Mouse (Mus musculus): Measurements from ENCODE around the gene Snx20. TPM values are rescaled to one million over a fixed set of nuclear protein-coding genes. Genes with fewer than 3 reads are reported as not detected.

The Snx20 gene
- total RNA-seq, 4 experiments from 2014 or later = 1.8 to 6.2 (median 3.3) TPM

DNA sequence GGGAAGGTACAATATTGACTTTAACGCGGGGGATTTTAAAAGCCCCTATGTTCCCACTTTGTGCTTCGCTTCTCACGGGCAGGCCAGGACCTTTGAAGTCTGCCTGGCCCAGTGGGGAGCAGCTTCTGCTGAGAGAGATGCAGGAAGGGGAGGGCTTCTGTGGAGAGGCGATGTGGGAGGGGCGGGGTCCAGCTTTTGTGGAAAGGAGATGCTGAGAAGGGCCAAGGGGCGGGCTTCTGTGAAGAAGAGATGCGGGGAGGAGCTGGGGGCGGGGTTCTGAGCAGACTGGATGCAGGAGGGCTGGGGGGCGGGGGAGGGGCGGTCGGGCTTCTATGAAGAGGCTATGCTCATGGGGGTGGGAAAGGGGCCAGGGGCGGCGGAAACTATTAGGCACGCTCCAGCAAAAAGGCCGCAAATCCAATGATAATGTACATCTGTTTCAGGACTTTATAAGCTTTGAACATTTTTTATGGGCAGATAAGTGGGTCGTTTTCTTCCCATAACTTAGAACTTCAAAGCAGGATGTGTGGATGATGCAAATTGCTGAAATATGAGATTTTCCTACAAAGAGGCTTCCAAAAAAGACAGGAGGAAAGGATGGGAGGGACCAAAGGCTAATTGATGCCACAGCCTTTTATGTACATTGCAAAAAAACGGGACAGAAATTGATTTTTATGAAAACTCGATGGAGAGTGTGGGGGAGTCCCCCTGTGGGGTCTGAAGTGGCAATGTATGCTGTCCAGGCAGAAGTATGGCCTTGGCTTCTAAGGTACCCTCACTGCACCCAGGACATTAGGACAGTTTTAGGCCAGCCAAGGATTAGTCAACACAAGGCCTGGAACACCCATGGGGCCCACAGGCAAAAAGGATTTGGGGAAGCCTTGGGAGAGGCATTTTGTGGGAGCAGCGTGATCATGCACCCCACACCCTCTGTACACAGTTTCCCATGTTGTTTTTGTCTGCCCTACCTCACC lies 31.6 kb downstream of the Snx20 start:
- DNase-seq (ENCODE audit: low spot score in 2 of 2) = no peak

DNA sequence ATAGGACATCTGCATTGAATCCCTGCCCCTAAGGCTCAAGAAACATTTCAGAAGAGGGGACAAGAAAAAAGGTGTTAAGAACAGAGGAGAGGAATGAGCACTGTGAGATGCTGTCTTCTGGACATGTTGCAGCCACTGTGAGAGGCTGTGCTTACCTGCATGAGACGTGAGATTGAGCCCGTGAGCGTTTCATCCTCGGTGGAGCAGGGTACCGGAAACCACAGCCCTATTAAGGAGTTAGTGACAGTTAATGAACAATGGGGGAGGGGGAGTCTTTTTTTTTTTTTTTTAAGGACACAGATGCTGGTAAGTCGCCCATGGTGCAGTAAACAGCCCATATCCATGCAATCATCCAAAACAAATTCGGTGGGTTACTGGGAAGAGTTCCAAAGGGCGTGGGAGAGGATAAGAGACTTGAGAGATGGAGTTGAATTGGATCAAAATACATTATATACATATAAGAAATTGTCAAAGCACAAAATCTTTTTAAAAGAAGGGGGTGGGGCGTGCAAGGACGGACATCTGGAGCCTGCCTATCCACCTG lies 32.4 kb downstream of the Snx20 start:
- no peak for DNase-seq (ENCODE audit: low spot score in 2 of 2)

DNA sequence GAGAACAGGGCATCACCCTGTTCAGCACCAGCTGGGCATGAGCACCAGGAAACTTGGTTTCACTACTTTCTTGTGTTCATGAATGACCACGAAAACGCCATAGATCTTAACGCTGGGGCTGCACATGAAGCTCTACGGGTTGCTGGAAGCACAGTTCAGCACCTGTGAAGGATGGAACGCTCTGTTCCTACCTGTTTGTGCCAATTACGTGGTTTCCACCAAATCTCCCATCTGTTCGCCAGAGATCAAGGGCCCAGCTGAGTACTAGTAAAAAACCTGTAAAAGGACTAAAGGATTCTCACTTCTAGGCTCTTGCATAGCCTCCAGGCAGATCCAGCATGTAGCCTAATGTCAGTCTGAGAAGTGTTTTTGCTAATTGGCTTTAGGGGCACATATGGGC lies 36.4 kb downstream of the Snx20 start:
- DNase-seq (ENCODE audit: low spot score in 2 of 2) = no peak

DNA sequence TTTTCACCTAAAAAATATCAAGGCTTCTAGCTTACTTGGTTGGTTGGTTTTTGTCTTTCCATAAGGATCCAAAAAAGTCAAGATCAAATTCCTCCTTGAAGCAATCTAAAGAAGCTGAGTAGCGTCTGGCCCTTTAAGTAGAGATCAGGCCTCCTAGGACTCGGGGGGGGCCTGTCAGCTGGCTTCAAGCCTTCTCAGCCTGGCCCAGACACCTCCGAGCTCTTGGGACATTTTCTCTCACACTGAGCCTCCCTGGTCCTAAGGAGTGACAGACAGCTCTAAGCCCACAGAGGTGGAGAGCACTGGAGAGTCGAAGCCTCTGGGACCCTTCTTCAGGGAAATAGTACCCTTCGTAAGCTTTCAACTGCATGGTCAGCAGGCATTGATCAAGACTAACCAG lies 37.4 kb downstream of the Snx20 start:
- DNase-seq (ENCODE audit: low spot score in 2 of 2) = no peak

DNA sequence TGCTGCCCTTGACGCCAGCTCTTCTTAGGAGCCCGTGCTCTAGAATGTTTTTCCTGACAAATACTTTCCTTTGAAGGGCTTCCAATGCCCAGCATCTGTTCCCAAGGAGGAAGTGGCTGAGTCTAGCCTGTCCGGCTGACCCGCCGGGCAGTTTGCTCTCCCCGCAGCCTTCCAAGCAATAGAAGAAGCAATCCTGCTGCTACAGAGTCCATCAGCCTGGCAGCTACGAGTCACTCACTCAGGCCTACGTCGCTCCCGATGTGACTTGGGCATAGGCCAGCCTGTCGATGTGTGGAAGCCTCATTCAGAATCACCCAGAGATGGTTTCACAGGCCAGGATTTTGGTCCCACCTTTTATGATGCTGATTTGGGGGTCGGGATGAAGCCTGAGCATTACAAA lies 39.9 kb downstream of the Snx20 start:
- no peak for DNase-seq (ENCODE audit: low spot score in 2 of 2)

DNA sequence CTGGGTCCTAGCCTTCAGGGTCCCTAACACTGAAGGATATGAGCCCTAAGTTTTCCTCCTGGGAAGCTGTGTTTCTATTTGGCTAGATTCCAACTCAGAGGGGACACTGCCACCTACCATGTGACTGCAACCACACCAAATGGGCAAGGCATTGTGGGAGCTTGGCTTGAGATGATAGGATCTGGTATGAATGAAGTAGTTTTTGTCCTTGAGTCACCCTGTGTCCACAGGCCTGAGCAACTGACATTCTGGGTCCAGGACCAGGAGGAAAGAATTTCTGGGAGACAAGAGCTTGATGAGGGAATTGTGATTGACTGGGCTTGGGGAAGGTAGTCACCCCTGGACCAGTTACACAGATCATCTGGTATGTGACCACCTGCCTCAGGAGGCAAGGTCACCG lies 42.0 kb downstream of the Snx20 start:
- no peak for DNase-seq (ENCODE audit: low spot score in 2 of 2)

DNA sequence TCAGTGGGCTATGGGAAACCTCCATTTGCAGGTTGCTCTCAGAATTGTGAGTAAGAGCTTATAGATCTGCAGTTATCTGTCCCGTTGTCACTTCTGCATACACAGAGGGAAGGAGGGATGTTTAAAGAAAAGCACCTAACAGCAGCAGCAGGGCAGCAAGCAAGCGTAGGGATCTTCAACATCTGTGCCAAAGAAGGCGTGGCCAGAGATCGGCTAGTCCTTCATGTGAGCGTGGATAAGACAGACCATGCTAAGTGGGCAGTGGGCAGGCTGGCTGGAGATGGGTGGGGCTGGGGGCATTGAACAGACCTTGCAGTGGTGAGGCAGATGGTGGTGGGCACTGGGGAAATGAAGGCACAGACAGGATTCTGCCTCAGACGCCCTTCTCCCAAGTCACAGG lies 45.7 kb downstream of the Snx20 start:
- no peak for DNase-seq (ENCODE audit: low spot score in 2 of 2)

DNA sequence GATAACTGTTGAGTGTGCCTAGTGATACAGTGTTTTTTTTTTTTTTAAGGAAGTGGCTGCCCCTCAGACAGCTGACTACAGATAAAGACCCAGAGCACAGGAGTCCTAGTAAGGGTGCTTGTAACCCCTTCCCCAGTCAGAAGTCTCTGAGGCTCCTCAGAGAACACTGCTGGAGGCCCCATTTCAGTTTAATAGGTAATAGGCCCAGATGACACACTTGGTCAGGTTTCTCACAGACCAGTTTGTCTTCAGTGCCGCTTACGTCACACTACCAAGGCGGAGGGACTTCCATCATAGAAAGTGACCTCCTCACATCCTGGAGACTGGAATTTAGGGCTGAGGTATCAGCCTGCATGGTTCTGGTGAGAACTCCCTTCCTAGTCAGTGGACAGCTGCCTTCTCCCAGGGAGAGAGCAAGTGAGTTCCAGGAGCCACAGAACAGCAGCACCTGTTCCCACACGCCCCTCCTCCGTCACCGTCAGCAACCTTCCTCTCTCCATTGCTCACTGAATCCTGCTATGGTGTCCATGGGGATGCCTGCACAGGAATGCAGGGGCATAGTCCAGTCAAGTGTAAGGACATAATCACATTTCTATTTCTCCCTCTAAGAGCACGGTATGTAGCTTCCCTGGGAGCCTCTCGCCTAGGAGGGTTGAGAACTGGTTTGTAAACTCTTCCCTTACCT lies 47.6 kb downstream of the Snx20 start:
- DNase-seq (ENCODE audit: low spot score in 2 of 2) = no peak

DNA sequence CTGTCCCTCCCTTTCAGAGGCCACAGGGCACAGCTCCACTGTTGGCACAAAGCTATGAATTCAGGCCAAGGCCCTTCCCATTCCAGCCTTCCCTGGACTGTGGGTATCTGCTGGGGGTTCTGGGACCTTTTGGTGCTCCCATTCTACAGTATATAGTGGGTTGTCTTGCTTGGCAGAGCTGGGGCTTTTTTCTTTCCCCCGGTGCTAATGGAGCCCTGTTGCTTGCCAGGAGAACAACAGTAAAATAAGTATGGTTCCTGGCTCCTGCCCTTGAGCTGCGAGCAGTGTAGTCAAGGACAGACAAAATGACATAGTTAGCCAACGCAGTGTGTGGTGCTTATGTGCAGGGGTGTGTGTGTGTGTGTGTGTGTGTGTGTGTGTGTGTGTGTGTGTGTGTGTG lies 52.1 kb downstream of the Snx20 start:
- DNase-seq (ENCODE audit: low spot score in 2 of 2) = no peak

DNA sequence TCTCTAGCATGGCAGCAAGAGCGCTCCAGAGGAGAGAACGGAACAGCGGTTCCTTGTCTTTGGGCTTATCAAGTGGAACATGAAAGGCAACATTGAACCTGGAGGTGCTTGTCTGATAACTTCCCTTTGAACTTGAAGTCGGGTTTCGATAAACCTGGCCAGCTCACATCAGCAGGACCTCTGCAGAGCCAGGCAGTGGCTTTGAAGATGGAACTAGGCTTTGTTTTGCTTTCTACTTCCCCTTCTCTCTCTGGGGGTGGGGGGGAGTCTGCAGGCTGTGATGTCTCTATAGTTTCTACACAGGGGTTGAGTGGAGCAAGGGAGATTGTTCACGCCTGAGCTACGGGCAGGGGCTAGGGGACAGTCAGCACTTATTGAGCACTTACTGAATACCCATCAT lies 55.1 kb downstream of the Snx20 start:
- no peak for DNase-seq (ENCODE audit: low spot score in 2 of 2)

DNA sequence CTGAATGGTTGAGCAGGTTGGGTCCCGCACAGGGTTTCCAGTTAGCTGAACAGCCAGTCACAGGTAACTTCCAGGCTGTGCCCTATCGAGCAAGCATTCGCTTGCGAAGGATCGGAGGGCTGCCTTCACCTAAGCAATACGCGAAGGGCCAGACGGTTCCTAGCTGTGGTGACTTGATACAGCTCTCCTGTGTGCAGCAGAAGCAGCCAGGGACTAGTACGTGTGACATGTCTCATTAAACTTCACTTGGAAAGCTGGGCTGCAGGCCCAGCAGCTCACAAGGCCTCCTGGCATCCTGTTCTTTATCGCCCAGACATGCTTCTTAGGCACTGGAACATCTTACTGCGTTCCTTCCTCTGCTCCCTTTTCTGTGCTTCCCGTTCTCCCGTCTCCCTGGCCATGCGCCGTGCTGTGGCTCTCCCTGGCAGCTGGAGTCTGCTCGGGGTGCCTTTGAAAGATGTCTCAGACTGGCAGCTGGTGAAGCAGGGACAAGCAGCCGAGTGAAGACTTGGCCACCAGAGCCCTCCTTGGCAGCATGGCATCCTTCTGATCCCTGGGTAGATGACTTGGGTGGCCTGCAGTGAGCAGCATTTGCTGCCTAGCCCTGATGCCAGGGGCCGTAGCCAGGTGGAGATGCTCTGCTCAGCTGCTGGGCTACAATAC lies 56.1 kb downstream of the Snx20 start:
- peak in 1 of 2 experiments; percentile 29 for DNase-seq (ENCODE audit: low spot score in 2 of 2)

DNA sequence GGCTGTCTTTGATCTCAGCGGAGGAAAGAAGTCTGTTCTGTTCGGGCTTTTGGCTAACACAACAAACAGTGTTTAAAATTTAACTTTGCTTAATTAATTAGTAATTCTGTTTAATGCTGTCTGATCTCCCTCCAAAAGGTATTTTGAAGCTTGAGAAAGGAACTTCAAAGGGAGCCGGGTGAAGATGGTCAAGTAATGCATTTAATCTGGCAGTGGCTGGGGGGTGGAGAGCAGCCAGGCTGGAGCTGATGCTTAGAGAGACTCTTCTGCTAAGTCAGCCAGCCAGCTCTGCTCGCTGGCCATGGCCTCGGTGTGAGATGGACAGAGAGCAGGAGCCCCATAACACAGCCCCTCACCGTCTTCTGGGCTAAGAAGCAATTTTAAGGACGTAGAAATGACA lies 56.7 kb downstream of the Snx20 start:
- no peak for DNase-seq (ENCODE audit: low spot score in 2 of 2)

DNA sequence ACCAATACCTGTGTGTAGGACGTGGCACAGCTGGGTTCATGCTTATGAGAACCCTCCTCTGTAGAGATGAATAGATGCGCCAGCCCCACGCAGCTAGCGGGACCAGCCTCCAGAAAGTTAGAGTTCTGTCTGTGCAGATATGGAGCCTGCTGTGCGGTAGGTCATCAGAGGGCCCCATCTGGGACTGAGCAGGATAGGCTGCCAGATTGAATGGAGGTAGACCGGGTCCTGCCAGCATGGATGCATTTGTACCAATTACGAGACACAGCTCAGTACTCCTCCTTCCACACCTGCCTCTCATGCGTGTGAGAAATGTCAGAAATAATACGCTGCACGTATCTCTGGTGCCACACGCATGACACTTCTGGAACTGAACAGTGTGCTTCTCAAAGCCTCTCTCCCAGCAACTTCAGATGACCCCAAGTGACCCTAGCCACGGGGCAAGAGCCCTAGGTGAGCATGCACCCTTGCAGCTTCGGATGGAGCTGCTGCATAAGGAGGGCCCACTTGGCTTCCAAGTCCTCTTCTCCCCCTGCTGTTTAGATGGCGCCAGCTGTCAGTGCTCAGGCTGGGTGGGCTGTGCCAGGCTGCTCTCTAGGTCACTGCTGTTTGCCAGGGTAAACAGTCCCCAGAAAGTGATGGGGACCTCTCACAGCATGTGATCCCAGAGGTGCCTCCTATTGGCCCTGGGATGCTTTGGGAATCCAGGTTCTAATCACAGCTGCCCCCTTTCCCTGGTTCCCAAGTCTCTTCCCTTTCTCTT lies 57.3 kb downstream of the Snx20 start:
- DNase-seq (ENCODE audit: low spot score in 2 of 2) = no peak

DNA sequence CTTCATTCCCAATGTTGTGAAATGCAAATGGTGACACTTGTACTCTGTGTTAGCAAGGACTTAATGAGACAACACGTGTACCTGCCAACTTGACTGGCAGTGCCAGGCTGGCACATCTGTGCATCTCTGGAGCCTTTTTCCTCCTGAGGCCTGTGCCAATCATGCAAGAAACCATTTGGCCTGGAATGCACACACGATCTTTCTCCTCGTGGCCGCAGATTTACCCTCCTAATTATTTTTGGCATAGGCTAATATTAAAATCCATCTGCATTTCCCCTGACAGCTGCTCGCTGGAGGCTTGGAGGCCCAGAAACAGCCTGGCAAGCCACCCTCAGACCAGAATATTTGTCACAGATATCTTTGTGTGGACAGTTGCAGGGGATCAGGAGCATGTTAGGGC lies 58.3 kb downstream of the Snx20 start:
- no peak for DNase-seq (ENCODE audit: low spot score in 2 of 2)

Other genes with a start within 250 kb of the Snx20 start
- gene Nkd1, start 114.8 kb downstream of the Snx20 start, total RNA-seq (2022) = 10 to 100 TPM in 2 of 4 experiments, 1 to 10 TPM in 2; 8.1 to 11.3 (median 9.2) TPM
- gene Nod2, start 11.2 kb upstream of the Snx20 start, total RNA-seq (2022) = under 1 TPM; 0.22 to 0.82 (median 0.42) TPM
- 100 to 1,000 TPM in 2 of 4 experiments, 10 to 100 TPM in 2; 80.2 to 100 (median 92.0) TPM for gene Cyld, start 60.9 kb upstream of the Snx20 start, total RNA-seq (2022)